Mouse (Mus musculus): ENCODE results near the gene Itk. TPM values are rescaled to one million over a fixed set of nuclear protein-coding genes. Genes with fewer than 3 reads are reported as not detected.

Itk gene
- polyA plus RNA-seq, 1 experiment from 2014 or later, result not detected

- H3K4me2 ChIP-seq (replicated peaks; ENCODE audit: low read depth, low read length), result no peak overlapping the region
- H3K9me3 ChIP-seq (ENCODE audit: control insufficient read depth, low read length), result no peaks in the 10 kb centered on the region
- H3K36me3 ChIP-seq (ENCODE audit: control insufficient read depth, insufficient read depth, low read length), result no peaks in the 10 kb centered on the region
- H3K4me3 ChIP-seq (ENCODE audit: low read depth, low read length), result no peak overlapping the region
- ATAC-seq (ENCODE audit: low FRiP score) (no peak), DNase-seq (ENCODE audit: low spot score) (no peak)
- no peak overlapping the region for H3K27ac ChIP-seq (ENCODE audit: low read depth, low read length)
- no peaks in the 10 kb centered on the region for H3K27me3 ChIP-seq (ENCODE audit: control insufficient read depth, insufficient read depth, low read length)
- H3K9ac ChIP-seq (ENCODE audit: low read depth, low read length), result no peak overlapping the region
- no peaks in the 10 kb centered on the region for H3K4me1 ChIP-seq (replicated peaks; ENCODE audit: control insufficient read depth, insufficient read depth, low read length)
- 86% methylated on average over 1 of the region's 1 CpGs for WGBS
These were observed 30.9 kb downstream of the Itk start for GRCm38 (mm10) chr11:46358369-46358768.

GRCm38 (mm10) chr11:46349681-46350410, 39.5 kb downstream of the Itk start:
- H3K9me3 ChIP-seq (ENCODE audit: control insufficient read depth, low read length), result no peaks in the 10 kb centered on the region
- H3K36me3 ChIP-seq (ENCODE audit: control insufficient read depth, insufficient read depth, low read length), result no peaks in the 10 kb centered on the region
- WGBS, result 63% methylated on average over 2 of the region's 2 CpGs
- H3K9ac ChIP-seq (ENCODE audit: low read depth, low read length), result no peak overlapping the region
- DNase-seq (ENCODE audit: low spot score) (no peak), ATAC-seq (ENCODE audit: low FRiP score) (no peak)
- no peak overlapping the region for H3K27ac ChIP-seq (ENCODE audit: low read depth, low read length)
- H3K4me2 ChIP-seq (replicated peaks; ENCODE audit: low read depth, low read length), result no peak overlapping the region
- no peaks in the 10 kb centered on the region for H3K27me3 ChIP-seq (ENCODE audit: control insufficient read depth, insufficient read depth, low read length)
- H3K4me1 ChIP-seq (replicated peaks; ENCODE audit: control insufficient read depth, insufficient read depth, low read length), result no peaks in the 10 kb centered on the region
- no peak overlapping the region for H3K4me3 ChIP-seq (ENCODE audit: low read depth, low read length)

GRCm38 (mm10) chr11:46348416-46348815, 40.9 kb downstream of the Itk start:
- H3K4me2 ChIP-seq (replicated peaks; ENCODE audit: low read depth, low read length), result no peak overlapping the region
- no peak overlapping the region for H3K9ac ChIP-seq (ENCODE audit: low read depth, low read length)
- no peaks in the 10 kb centered on the region for H3K27me3 ChIP-seq (ENCODE audit: control insufficient read depth, insufficient read depth, low read length)
- DNase-seq (ENCODE audit: low spot score), result no peak
- 85% methylated on average over 3 of the region's 3 CpGs for WGBS
- ATAC-seq (ENCODE audit: low FRiP score), result no peak
- H3K36me3 ChIP-seq (ENCODE audit: control insufficient read depth, insufficient read depth, low read length), result no peaks in the 10 kb centered on the region
- H3K27ac ChIP-seq (ENCODE audit: low read depth, low read length), result no peak overlapping the region
- H3K4me3 ChIP-seq (ENCODE audit: low read depth, low read length), result no peak overlapping the region
- no peaks in the 10 kb centered on the region for H3K4me1 ChIP-seq (replicated peaks; ENCODE audit: control insufficient read depth, insufficient read depth, low read length)
- H3K9me3 ChIP-seq (ENCODE audit: control insufficient read depth, low read length), result no peaks in the 10 kb centered on the region

GRCm38 (mm10) chr11:46347756-46348155, 41.6 kb downstream of the Itk start:
- Histone ChIP-seq H3K4me3 (ENCODE audit: low read depth, low read length) (no peak overlapping the region), H3K27ac (ENCODE audit: low read depth, low read length) (no peak overlapping the region), H3K4me2 (replicated peaks; ENCODE audit: low read depth, low read length) (no peak overlapping the region), H3K36me3 (ENCODE audit: control insufficient read depth, insufficient read depth, low read length) (no peaks in the 10 kb centered on the region), H3K4me1 (replicated peaks; ENCODE audit: control insufficient read depth, insufficient read depth, low read length) (no peaks in the 10 kb centered on the region), H3K27me3 (ENCODE audit: control insufficient read depth, insufficient read depth, low read length) (no peaks in the 10 kb centered on the region), H3K9me3 (ENCODE audit: control insufficient read depth, low read length) (no peaks in the 10 kb centered on the region), H3K9ac (ENCODE audit: low read depth, low read length) (no peak overlapping the region)
- ATAC-seq (ENCODE audit: low FRiP score) (no peak), DNase-seq (ENCODE audit: low spot score) (no peak)
- WGBS, result 89% methylated on average over 5 of the region's 5 CpGs

- DNase-seq (ENCODE audit: low spot score) (no peak), ATAC-seq (ENCODE audit: low FRiP score) (no peak)
- WGBS, result 49% methylated on average over 5 of the region's 5 CpGs
- Histone ChIP-seq H3K4me3 (ENCODE audit: low read depth, low read length) (no peak overlapping the region), H3K27ac (ENCODE audit: low read depth, low read length) (no peak overlapping the region), H3K9ac (ENCODE audit: low read depth, low read length) (no peak overlapping the region), H3K36me3 (ENCODE audit: control insufficient read depth, insufficient read depth, low read length) (no peaks in the 10 kb centered on the region), H3K27me3 (ENCODE audit: control insufficient read depth, insufficient read depth, low read length) (no peaks in the 10 kb centered on the region), H3K4me2 (replicated peaks; ENCODE audit: low read depth, low read length) (no peak overlapping the region), H3K4me1 (replicated peaks; ENCODE audit: control insufficient read depth, insufficient read depth, low read length) (no peaks in the 10 kb centered on the region), H3K9me3 (ENCODE audit: control insufficient read depth, low read length) (no peaks in the 10 kb centered on the region)
These were observed 45.3 kb downstream of the Itk start for GRCm38 (mm10) chr11:46343886-46344546.

GRCm38 (mm10) chr11:46341960-46342359, 47.4 kb downstream of the Itk start:
- Histone ChIP-seq H3K36me3 (ENCODE audit: control insufficient read depth, insufficient read depth, low read length) (no peaks in the 10 kb centered on the region), H3K9me3 (ENCODE audit: control insufficient read depth, low read length) (no peaks in the 10 kb centered on the region), H3K27ac (ENCODE audit: low read depth, low read length) (no peak overlapping the region), H3K27me3 (ENCODE audit: control insufficient read depth, insufficient read depth, low read length) (no peaks in the 10 kb centered on the region), H3K4me3 (ENCODE audit: low read depth, low read length) (no peak overlapping the region), H3K4me1 (replicated peaks; ENCODE audit: control insufficient read depth, insufficient read depth, low read length) (no peaks in the 10 kb centered on the region), H3K9ac (ENCODE audit: low read depth, low read length) (no peak overlapping the region), H3K4me2 (replicated peaks; ENCODE audit: low read depth, low read length) (no peak overlapping the region)
- 94% methylated on average over 4 of the region's 4 CpGs for WGBS
- no peak for DNase-seq (ENCODE audit: low spot score)
- no peak for ATAC-seq (ENCODE audit: low FRiP score)

GRCm38 (mm10) chr11:46336020-46336419, 53.3 kb downstream of the Itk start:
- ATAC-seq (ENCODE audit: low FRiP score) (no peak), DNase-seq (ENCODE audit: low spot score) (no peak)
- H3K9ac ChIP-seq (ENCODE audit: low read depth, low read length), result no peak overlapping the region
- H3K4me2 ChIP-seq (replicated peaks; ENCODE audit: low read depth, low read length), result no peak overlapping the region
- 79% methylated on average over 5 of the region's 5 CpGs for WGBS
- no peaks in the 10 kb centered on the region for H3K27me3 ChIP-seq (ENCODE audit: control insufficient read depth, insufficient read depth, low read length)
- no peaks in the 10 kb centered on the region for H3K4me1 ChIP-seq (replicated peaks; ENCODE audit: control insufficient read depth, insufficient read depth, low read length)
- no peaks in the 10 kb centered on the region for H3K36me3 ChIP-seq (ENCODE audit: control insufficient read depth, insufficient read depth, low read length)
- no peaks in the 10 kb centered on the region for H3K9me3 ChIP-seq (ENCODE audit: control insufficient read depth, low read length)
- no peak overlapping the region for H3K4me3 ChIP-seq (ENCODE audit: low read depth, low read length)
- H3K27ac ChIP-seq (ENCODE audit: low read depth, low read length), result no peak overlapping the region

GRCm38 (mm10) chr11:46332217-46332616, 57.1 kb downstream of the Itk start:
- Histone ChIP-seq H3K36me3 (ENCODE audit: control insufficient read depth, insufficient read depth, low read length) (no peaks in the 10 kb centered on the region), H3K9me3 (ENCODE audit: control insufficient read depth, low read length) (no peaks in the 10 kb centered on the region), H3K9ac (ENCODE audit: low read depth, low read length) (no peak overlapping the region), H3K4me2 (replicated peaks; ENCODE audit: low read depth, low read length) (no peak overlapping the region), H3K27ac (ENCODE audit: low read depth, low read length) (no peak overlapping the region), H3K4me3 (ENCODE audit: low read depth, low read length) (no peak overlapping the region), H3K4me1 (replicated peaks; ENCODE audit: control insufficient read depth, insufficient read depth, low read length) (no peaks in the 10 kb centered on the region), H3K27me3 (ENCODE audit: control insufficient read depth, insufficient read depth, low read length) (no peaks in the 10 kb centered on the region)
- ATAC-seq (ENCODE audit: low FRiP score) (no peak), DNase-seq (ENCODE audit: low spot score) (no peak)
- WGBS, result 93% methylated on average over 8 of the region's 8 CpGs

Data from hindbrain, embryonic 11.5 days (tissue).